Mouse (Mus musculus) limb, embryonic 14.5 days (tissue): ENCODE measurements around the gene Gm20661. TPM values are rescaled to one million over a fixed set of nuclear protein-coding genes. Genes with fewer than 3 reads are reported as not detected.

ENCODE experiments used
- ATAC-seq: fragments of 200-750 bp; cut with Nextera tagmentation; 2 replicates; pipeline ENCODE4 v1.8.0; 2017; ENCODE audit warnings: low read depth, moderate number of reproducible peaks, moderate TSS enrichment; ENCODE audit not compliant: low FRiP score
- DNase-seq: peaks from one replicate; pipeline ENCODE4 v3.0.0-alpha.2; 2015; ENCODE audit warnings: low spot score
- H3K27ac ChIP-seq: fragments of 300-500 bp; sonication (generic); replicated peaks from 2 replicates; pipeline ENCODE4 v1.5.1; 2014; ENCODE audit warnings: low read depth, mild to moderate bottlenecking, low read length, moderate library complexity, mixed read lengths
- H3K27me3 ChIP-seq: fragments of 300-500 bp; sonication (generic); 2 replicates; pipeline ENCODE4 v1.6.1; 2014; ENCODE audit warnings: low read length, mixed read lengths; ENCODE audit not compliant: control insufficient read depth, insufficient read depth
- H3K36me3 ChIP-seq: fragments of 300-500 bp; sonication (generic); 2 replicates; pipeline ENCODE4 v1.6.1; 2014; ENCODE audit warnings: mild to moderate bottlenecking, low read length, moderate library complexity, mixed read lengths; ENCODE audit not compliant: control insufficient read depth, insufficient read depth
- H3K4me1 ChIP-seq: fragments of 300-500 bp; sonication (generic); 2 replicates; pipeline ENCODE4 v1.6.1; 2014; ENCODE audit warnings: antibody characterized with exemption, low read length, mixed read lengths; ENCODE audit not compliant: control insufficient read depth, insufficient read depth
- H3K4me2 ChIP-seq: fragments of 300-500 bp; sonication (generic); replicated peaks from 2 replicates; pipeline ENCODE4 v1.6.1; 2014; ENCODE audit warnings: low read depth, mild to moderate bottlenecking, low read length, moderate library complexity; ENCODE audit not compliant: severe bottlenecking
- H3K4me3 ChIP-seq: fragments of 300-500 bp; sonication (generic); replicated peaks from 2 replicates; pipeline ENCODE4 v1.5.1; 2014; ENCODE audit warnings: low read length
- H3K9ac ChIP-seq: fragments of 300-500 bp; sonication (generic); 2 replicates; pipeline ENCODE4 v1.6.1; 2014; ENCODE audit warnings: mild to moderate bottlenecking, low read depth, low read length, moderate library complexity; ENCODE audit not compliant: severe bottlenecking
- H3K9me3 ChIP-seq: fragments of 300-500 bp; sonication (generic); 2 replicates; pipeline ENCODE4 v1.6.1; 2016; ENCODE audit warnings: low read length; ENCODE audit not compliant: control insufficient read depth
- POLR2A ChIP-seq: fragments of 200-500 bp; IDR thresholded peaks from 2 replicates; pipeline ENCODE4 v1.8.0; 2012; ENCODE audit warnings: inconsistent platforms, mild to moderate bottlenecking, moderate library complexity, borderline replicate concordance; ENCODE audit not compliant: insufficient read depth, insufficient read length; ENCODE audit errors: extremely low read depth
- WGBS: fragments of 180-500 bp; shearing (Covaris S2); extraction: QIAGEN DNeasy Blood & Tissue Kit; methylation state at CpG from one replicate; pipeline ENCODE4 v1.1.7; 2014; 5-methylcytosine and 5-hydroxymethylcytosine counted together
- polyA plus RNA-seq, 2 experiments: library from polyadenylated mRNA; depleted of rRNA in 1 of 2; stranded (reverse) in 1 of 2; unstranded in 1 of 2; fragments of >200 nt; fragmentation: Nextera tagmentation in 1 of 2; extraction: Ambion mirVana in 1 of 2; gene quantifications; 2 replicates each; pipeline versions ENCODE4 v1.2.1 to v1.2.3; 2012 to 2014

Gene Gm20661
- polyA plus RNA-seq, 2 experiments = 7.9 to 16.7 TPM

DNA sequence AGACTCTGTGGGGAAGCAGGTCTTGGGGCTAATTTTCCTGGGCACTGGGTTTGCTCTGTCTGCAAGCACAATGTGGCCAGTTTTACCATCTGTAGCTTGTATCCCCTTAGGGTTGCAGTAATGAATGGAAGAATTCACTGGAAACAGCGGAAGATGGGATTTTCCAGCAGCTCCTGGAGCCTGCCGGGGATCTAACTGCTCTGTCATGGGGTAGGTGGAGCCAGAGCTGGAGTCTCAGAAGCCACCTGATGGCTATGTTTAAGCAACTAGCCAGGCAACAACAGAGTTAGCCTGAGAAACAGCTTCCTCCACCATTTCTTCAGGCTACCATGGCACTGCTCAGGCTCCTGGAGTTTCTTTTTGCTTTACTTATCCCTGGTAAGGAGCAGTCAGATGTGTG, 9.3 kb downstream of the Gm20661 start, which contains the start of gene Cdhr4:
Cdhr4 (plus strand) TSS at position 301 of the 400 bp plus-strand sequence.
- TF ChIP-seq POLR2A = no peak
- DNase-seq (peak; percentile 27), ATAC-seq (no peak)
- H3K36me3 ChIP-seq = no peaks in the 10 kb centered on the region
- no peak within 1 kb of the TSS for H3K9ac ChIP-seq
- peaks cover 5% of the 10 kb centered on the region; the same call in 1 of the 2 replicates for H3K4me1 ChIP-seq
- H3K4me3 ChIP-seq = no peak within 1 kb of the TSS
- 24% methylated on average over 2 of the region's 2 CpGs for WGBS
- no peak within 1 kb of the TSS for H3K4me2 ChIP-seq
- H3K27me3 ChIP-seq = no peaks in the 10 kb centered on the region
- H3K9me3 ChIP-seq = no peaks in the 10 kb centered on the region
- peak within 1 kb of the TSS; percentile 48; the same call in 1 of the 2 replicates for H3K27ac ChIP-seq

DNA sequence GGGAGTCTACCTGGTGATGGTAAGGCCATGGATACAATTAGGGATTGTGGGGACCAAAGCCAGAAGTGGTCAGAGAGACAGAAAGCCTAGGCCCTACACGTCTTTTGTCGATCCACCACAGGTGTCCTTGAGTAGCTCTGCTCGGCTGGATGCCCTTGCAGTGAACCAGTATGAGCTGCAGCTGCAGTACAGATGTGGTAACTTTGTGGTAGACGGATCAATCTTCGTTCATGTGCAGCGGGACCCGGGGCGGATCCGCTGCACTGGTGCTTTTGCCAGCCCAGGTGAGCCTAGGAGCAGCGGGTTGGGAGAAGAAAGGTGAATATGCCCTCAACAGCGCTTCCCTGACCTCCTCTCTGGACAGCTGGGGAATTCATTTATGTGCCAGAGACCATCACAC, 10.2 kb downstream of the Gm20661 start:
- 0 out of 2 replicates have a peak, but pooled peaks cover 1% of the 10 kb centered on the region for H3K4me1 ChIP-seq
- H3K4me2 ChIP-seq = no peak overlapping the region
- TF ChIP-seq POLR2A = no peak
- H3K9me3 ChIP-seq = no peaks in the 10 kb centered on the region
- no peak overlapping the region for H3K27ac ChIP-seq
- H3K4me3 ChIP-seq = no peak overlapping the region
- 84% methylated on average over 11 of the region's 11 CpGs for WGBS
- DNase-seq (no peak), ATAC-seq (no peak)
- H3K27me3 ChIP-seq = no peaks in the 10 kb centered on the region
- H3K36me3 ChIP-seq = no peaks in the 10 kb centered on the region
- no peak overlapping the region for H3K9ac ChIP-seq

DNA sequence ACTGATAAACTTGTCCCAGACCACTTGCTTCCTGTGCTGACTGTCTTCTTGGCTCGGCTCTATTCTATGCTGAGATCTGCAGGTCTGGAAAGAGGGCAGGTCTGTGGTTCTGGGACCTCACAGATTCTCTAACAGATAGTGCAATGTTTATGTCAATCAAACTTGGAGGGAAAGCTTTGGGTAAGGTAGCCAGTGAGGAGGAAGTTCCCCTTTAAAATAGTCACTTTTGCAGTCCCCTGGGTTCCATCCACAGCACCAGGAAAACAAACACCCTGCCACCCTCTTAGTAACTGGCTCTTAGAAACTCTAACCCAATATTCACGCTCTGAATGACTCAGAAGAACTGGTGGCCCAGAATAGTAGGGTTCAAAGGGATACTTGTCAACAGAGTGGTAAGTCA, 11.6 kb downstream of the Gm20661 start:
- Histone ChIP-seq H3K27me3 (no peaks in the 10 kb centered on the region), H3K4me3 (no peak overlapping the region), H3K27ac (no peak overlapping the region), H3K4me1 (no peaks in the 10 kb centered on the region), H3K4me2 (no peak overlapping the region), H3K36me3 (no peaks in the 10 kb centered on the region), H3K9me3 (no peaks in the 10 kb centered on the region), H3K9ac (no peak overlapping the region)
- WGBS = 53% methylated on average over 2 of the region's 2 CpGs
- no peak for TF ChIP-seq POLR2A
- ATAC-seq (no peak), DNase-seq (no peak)

DNA sequence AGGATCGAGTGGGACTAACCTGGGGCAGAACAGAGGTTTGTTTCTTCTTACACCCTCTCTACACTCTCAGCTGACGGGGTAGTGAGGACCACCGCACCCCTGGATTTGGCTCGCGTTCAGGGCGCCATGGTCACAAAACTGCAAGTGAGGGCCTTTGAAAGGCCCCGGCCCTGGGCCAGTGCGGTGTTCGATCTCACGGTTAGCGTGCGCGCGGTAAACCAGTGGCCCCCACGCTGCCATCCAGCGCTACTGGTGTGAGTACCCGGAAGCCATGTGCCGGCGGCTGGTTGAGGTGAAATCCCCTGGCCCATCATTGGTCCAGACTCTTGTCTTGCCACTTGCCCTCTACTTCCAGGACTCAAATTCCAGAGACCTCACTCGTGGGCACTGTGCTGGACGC, 12.7 kb downstream of the Gm20661 start:
- 91% methylated on average over 21 of the region's 21 CpGs for WGBS
- no peaks in the 10 kb centered on the region for H3K27me3 ChIP-seq
- H3K9ac ChIP-seq = no peak overlapping the region
- no peak for TF ChIP-seq POLR2A
- no peaks in the 10 kb centered on the region for H3K9me3 ChIP-seq
- ATAC-seq (no peak), DNase-seq (no peak)
- no peak overlapping the region for H3K27ac ChIP-seq
- no peak overlapping the region for H3K4me2 ChIP-seq
- H3K4me1 ChIP-seq = no peaks in the 10 kb centered on the region
- H3K4me3 ChIP-seq = no peak overlapping the region
- H3K36me3 ChIP-seq = no peaks in the 10 kb centered on the region

DNA sequence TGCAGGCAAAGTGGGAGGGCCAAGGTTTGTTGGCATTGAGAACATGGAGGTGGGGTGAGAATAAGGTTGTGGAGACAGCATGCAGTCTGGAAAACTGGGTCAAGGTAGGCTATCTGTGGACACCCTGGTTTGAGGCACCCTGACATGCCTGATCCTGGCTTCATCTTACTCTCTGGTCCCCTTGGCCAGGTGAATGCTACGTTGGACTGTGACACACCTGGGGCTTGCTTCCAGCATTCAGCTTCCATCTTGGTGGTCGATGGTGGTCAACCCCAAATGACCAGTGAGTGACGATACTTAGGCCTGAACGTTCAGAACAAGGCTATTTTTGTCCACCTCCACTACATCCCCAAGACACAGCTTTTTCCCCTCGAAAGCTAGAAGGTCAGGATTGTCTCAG, 13.2 kb downstream of the Gm20661 start, which contains the start of gene Gm20662:
Gm20662 (plus strand) TSS at position 301 of the 400 bp plus-strand sequence.
- Histone ChIP-seq H3K36me3 (no peaks in the 10 kb centered on the region), H3K9me3 (no peaks in the 10 kb centered on the region), H3K9ac (no peak within 1 kb of the TSS), H3K4me1 (no peaks in the 10 kb centered on the region), H3K27ac (no peak within 1 kb of the TSS), H3K27me3 (no peaks in the 10 kb centered on the region), H3K4me2 (no peak within 1 kb of the TSS), H3K4me3 (no peak within 1 kb of the TSS)
- WGBS = 93% methylated on average over 5 of the region's 5 CpGs
- ATAC-seq (no peak), DNase-seq (no peak)
- TF ChIP-seq POLR2A = no peak
